Mouse (Mus musculus): ENCODE data around the gene Cux2.

- TF ChIP-seq CTCF (IDR thresholded peaks at IDR 0.05), result no peak
- TF ChIP-seq EP300 (IDR thresholded peaks at IDR 0.05), result no peak
Observed at GRCm38 (mm10) chr5:121820161-121820560, 229.7 kb downstream of the Cux2 start.
